In genomic region chr1:74293306-74293960, GRCm38 (mm10) we compare ENCODE assay signal across 16 mouse cellular contexts. TPM values are rescaled to one million over a fixed set of nuclear protein-coding genes. Genes with fewer than 3 reads are reported as not detected.
DNase-seq lines count a peak whose midpoint lies in the region; ATAC-seq and TF ChIP-seq lines count a peak whose summit lies in the region.
"Had no signal": no experiment of that assay in that cellular context is flagged by ENCODE, and none has a peak within 500 bp of the region (broad histone marks: within the 10 kb centered on the region; RNA-seq: fewer than 3 reads in every experiment).

No protein-coding gene starts in this region.

- no peaks in the 10 kb centered on the region for H3K9me3 ChIP-seq in forebrain, embryonic 14.5 days (replicated peaks; ENCODE audit: control insufficient read depth, low read length)
- H3K9me3 ChIP-seq in forebrain, embryonic 11.5 days (ENCODE audit: control insufficient read depth, low read length): no peaks in the 10 kb centered on the region
- H3K9me3 ChIP-seq in hindbrain, postnatal 0 days (ENCODE audit: low read length): no peaks in the 10 kb centered on the region
- H3K9me3 ChIP-seq in hindbrain, embryonic 12.5 days (replicated peaks): no peaks in the 10 kb centered on the region
- H3K9me3 ChIP-seq in liver, embryonic 13.5 days (replicated peaks): no peaks in the 10 kb centered on the region
- H3K9me3 ChIP-seq in liver, embryonic 11.5 days (ENCODE audit: control insufficient read depth, low read length): no peaks in the 10 kb centered on the region
- H3K9me3 ChIP-seq in liver, embryonic 15.5 days (replicated peaks): no peaks in the 10 kb centered on the region
- no peaks in the 10 kb centered on the region for H3K9me3 ChIP-seq in hindbrain, embryonic 13.5 days
- H3K9me3 ChIP-seq: forebrain, embryonic 12.5 days; neural tube, embryonic 15.5 days had no signal

- H3K36me3 ChIP-seq in forebrain, embryonic 14.5 days (ENCODE audit: control insufficient read depth, insufficient read depth, low read length): peaks cover 26% of the 10 kb centered on the region
- H3K36me3 ChIP-seq in forebrain, embryonic 11.5 days (ENCODE audit: control insufficient read depth, insufficient read depth, low read length): no peaks in the 10 kb centered on the region; the same call in 1 of the 2 replicates
- H3K36me3 ChIP-seq in hindbrain, postnatal 0 days (ENCODE audit: insufficient read depth, low read length): peaks cover 7% of the 10 kb centered on the region
- peaks cover 36% of the 10 kb centered on the region for H3K36me3 ChIP-seq in hindbrain, embryonic 12.5 days
- H3K36me3 ChIP-seq in liver, embryonic 13.5 days: peaks cover 54% of the 10 kb centered on the region
- H3K36me3 ChIP-seq in liver, embryonic 11.5 days (ENCODE audit: control insufficient read depth, insufficient read depth, low read length): peaks cover 11% of the 10 kb centered on the region
- peaks cover 54% of the 10 kb centered on the region for H3K36me3 ChIP-seq in liver, embryonic 15.5 days (replicated peaks)
- peaks cover 60% of the 10 kb centered on the region for H3K36me3 ChIP-seq in hindbrain, embryonic 13.5 days

- no peaks in the 10 kb centered on the region for H3K27me3 ChIP-seq in forebrain, embryonic 14.5 days (replicated peaks; ENCODE audit: control insufficient read depth, insufficient read depth, low read length)
- H3K27me3 ChIP-seq in forebrain, embryonic 11.5 days (ENCODE audit: control insufficient read depth, insufficient read depth, low read length): no peaks in the 10 kb centered on the region
- no peaks in the 10 kb centered on the region for H3K27me3 ChIP-seq in hindbrain, postnatal 0 days (ENCODE audit: insufficient read depth, low read length)
- H3K27me3 ChIP-seq in hindbrain, embryonic 12.5 days: no peaks in the 10 kb centered on the region
- H3K27me3 ChIP-seq in liver, embryonic 13.5 days: no peaks in the 10 kb centered on the region
- no peaks in the 10 kb centered on the region for H3K27me3 ChIP-seq in liver, embryonic 11.5 days (replicated peaks; ENCODE audit: control insufficient read depth, insufficient read depth, low read length)
- no peaks in the 10 kb centered on the region for H3K27me3 ChIP-seq in liver, embryonic 15.5 days
- no peaks in the 10 kb centered on the region for H3K27me3 ChIP-seq in hindbrain, embryonic 13.5 days
- H3K27me3 ChIP-seq: forebrain, embryonic 12.5 days; neural tube, embryonic 15.5 days had no signal

- WGBS in forebrain, embryonic 14.5 days: 87% methylated on average over 8 of the region's 8 CpGs
- WGBS in forebrain, embryonic 11.5 days: 89% methylated on average over 8 of the region's 8 CpGs
- WGBS in hindbrain, postnatal 0 days: 76% methylated on average over 8 of the region's 8 CpGs
- WGBS in hindbrain, embryonic 12.5 days: 85% methylated on average over 8 of the region's 8 CpGs
- 83% methylated on average over 8 of the region's 8 CpGs for WGBS in liver, embryonic 13.5 days (ENCODE audit: insufficient replicate concordance)
- 88% methylated on average over 8 of the region's 8 CpGs for WGBS in liver, embryonic 11.5 days
- WGBS in liver, embryonic 15.5 days (ENCODE audit: insufficient replicate concordance): 77% methylated on average over 8 of the region's 8 CpGs
- 86% methylated on average over 8 of the region's 8 CpGs for WGBS in hindbrain, embryonic 13.5 days

- DNase-seq in forebrain, embryonic 14.5 days (ENCODE audit: low spot score): peak; percentile 20
- DNase-seq in forebrain, embryonic 11.5 days (ENCODE audit: low spot score): no peak
- peak; percentile 42 for DNase-seq in hindbrain, postnatal 0 days (ENCODE audit: low spot score)
- DNase-seq in liver, embryonic 13.5 days: no peak
- no peak for DNase-seq in liver, embryonic 11.5 days (ENCODE audit: low spot score)
- DNase-seq: adrenal gland, postnatal 25 days; gastrocnemius, postnatal 25 days; thymus, postnatal 4 days had no signal

- H3K4me3 ChIP-seq in forebrain, embryonic 14.5 days (ENCODE audit: low read depth, low read length): no peak overlapping the region
- H3K4me3 ChIP-seq in forebrain, embryonic 11.5 days (ENCODE audit: low read depth, low read length): no peak overlapping the region
- no peak overlapping the region for H3K4me3 ChIP-seq in hindbrain, postnatal 0 days (ENCODE audit: low read length)
- H3K4me3 ChIP-seq in hindbrain, embryonic 12.5 days: no peak overlapping the region
- no peak overlapping the region for H3K4me3 ChIP-seq in liver, embryonic 13.5 days (replicated peaks)
- H3K4me3 ChIP-seq in liver, embryonic 11.5 days (ENCODE audit: low read depth, low read length): no peak overlapping the region
- no peak overlapping the region for H3K4me3 ChIP-seq in liver, embryonic 15.5 days (replicated peaks)
- no peak overlapping the region for H3K4me3 ChIP-seq in hindbrain, embryonic 13.5 days
- H3K4me3 ChIP-seq: forebrain, embryonic 12.5 days; neural tube, embryonic 15.5 days had no signal

- H3K4me2 ChIP-seq in forebrain, embryonic 14.5 days (ENCODE audit: low read length): no peak overlapping the region
- H3K4me2 ChIP-seq in forebrain, embryonic 11.5 days (ENCODE audit: low read depth, low read length, severe bottlenecking): no peak overlapping the region
- no peak overlapping the region for H3K4me2 ChIP-seq in hindbrain, postnatal 0 days (ENCODE audit: low read depth, low read length)
- no peak overlapping the region for H3K4me2 ChIP-seq in hindbrain, embryonic 12.5 days (replicated peaks)
- no peak overlapping the region for H3K4me2 ChIP-seq in liver, embryonic 13.5 days
- H3K4me2 ChIP-seq in liver, embryonic 11.5 days: no peak overlapping the region; the same call in 1 of the 2 replicates
- H3K4me2 ChIP-seq in liver, embryonic 15.5 days: no peak overlapping the region
- H3K4me2 ChIP-seq in hindbrain, embryonic 13.5 days: no peak overlapping the region
- H3K4me2 ChIP-seq: forebrain, embryonic 12.5 days; neural tube, embryonic 15.5 days had no signal

- H3K27ac ChIP-seq in forebrain, embryonic 14.5 days (ENCODE audit: low read depth, low read length): no peak overlapping the region
- H3K27ac ChIP-seq in forebrain, embryonic 11.5 days (ENCODE audit: low read depth, low read length): no peak overlapping the region
- no peak overlapping the region for H3K27ac ChIP-seq in hindbrain, postnatal 0 days
- H3K27ac ChIP-seq in hindbrain, embryonic 12.5 days: no peak overlapping the region
- peak overlapping the region; percentile 64 for H3K27ac ChIP-seq in liver, embryonic 13.5 days
- no peak overlapping the region; the same call in 1 of the 2 replicates for H3K27ac ChIP-seq in liver, embryonic 11.5 days (ENCODE audit: low read depth, low read length)
- H3K27ac ChIP-seq in liver, embryonic 15.5 days (replicated peaks): peak overlapping the region; percentile 48
- no peak overlapping the region for H3K27ac ChIP-seq in hindbrain, embryonic 13.5 days
- H3K27ac ChIP-seq: forebrain, embryonic 12.5 days; neural tube, embryonic 15.5 days had no signal

- TF ChIP-seq CTCF in hindbrain, postnatal 0 days (IDR thresholded peaks at IDR 0.05; ENCODE audit: low read depth): no peak

- no peak for ATAC-seq in forebrain, embryonic 14.5 days
- ATAC-seq in forebrain, embryonic 11.5 days (replicated peaks; ENCODE audit: low FRiP score): no peak
- no peak for ATAC-seq in hindbrain, postnatal 0 days
- no peak for ATAC-seq in hindbrain, embryonic 12.5 days (ENCODE audit: low FRiP score)
- ATAC-seq in liver, embryonic 13.5 days (ENCODE audit: low read depth): no peak
- no peak for ATAC-seq in liver, embryonic 11.5 days (replicated peaks; ENCODE audit: low FRiP score)
- ATAC-seq in liver, embryonic 15.5 days (ENCODE audit: insufficient read depth): no peak
- no peak for ATAC-seq in hindbrain, embryonic 13.5 days (ENCODE audit: low FRiP score)
- ATAC-seq: inflammation-experienced regulatory T-cells, adult 6 months; midbrain, embryonic 16.5 days had no signal

- H3K9ac ChIP-seq in forebrain, embryonic 14.5 days (ENCODE audit: low read length): no peak overlapping the region; the same call in 1 of the 2 replicates
- H3K9ac ChIP-seq in forebrain, embryonic 11.5 days (ENCODE audit: low read length): no peak overlapping the region
- H3K9ac ChIP-seq in hindbrain, postnatal 0 days (replicated peaks; ENCODE audit: low read length): no peak overlapping the region
- no peak overlapping the region for H3K9ac ChIP-seq in hindbrain, embryonic 12.5 days
- no peak overlapping the region for H3K9ac ChIP-seq in liver, embryonic 13.5 days
- no peak overlapping the region for H3K9ac ChIP-seq in liver, embryonic 11.5 days (ENCODE audit: low read depth, low read length)
- H3K9ac ChIP-seq in liver, embryonic 15.5 days: no peak overlapping the region
- H3K9ac ChIP-seq in hindbrain, embryonic 13.5 days: no peak overlapping the region
- H3K9ac ChIP-seq: forebrain, embryonic 12.5 days; neural tube, embryonic 15.5 days had no signal

- H3K4me1 ChIP-seq in forebrain, embryonic 14.5 days (ENCODE audit: control insufficient read depth, insufficient read depth, low read length): peaks cover 14% of the 10 kb centered on the region
- peaks cover 5% of the 10 kb centered on the region; the same call in 1 of the 2 replicates for H3K4me1 ChIP-seq in forebrain, embryonic 11.5 days (replicated peaks; ENCODE audit: control insufficient read depth, insufficient read depth, low read length)
- peaks cover 28% of the 10 kb centered on the region for H3K4me1 ChIP-seq in hindbrain, postnatal 0 days (ENCODE audit: insufficient read depth, low read length)
- peaks cover 22% of the 10 kb centered on the region for H3K4me1 ChIP-seq in hindbrain, embryonic 12.5 days
- peaks cover 77% of the 10 kb centered on the region for H3K4me1 ChIP-seq in liver, embryonic 13.5 days (replicated peaks)
- peaks cover 41% of the 10 kb centered on the region for H3K4me1 ChIP-seq in liver, embryonic 11.5 days (replicated peaks; ENCODE audit: control insufficient read depth, insufficient read depth, low read length)
- H3K4me1 ChIP-seq in liver, embryonic 15.5 days (replicated peaks): peaks cover 63% of the 10 kb centered on the region
- peaks cover 43% of the 10 kb centered on the region for H3K4me1 ChIP-seq in hindbrain, embryonic 13.5 days (replicated peaks)

RNA-seq across cellular contexts. Expression of gene Pnkd, which starts 8.7 kb away (rescaled TPM):
- polyA plus RNA-seq in forebrain, embryonic 14.5 days (2014; fragmentation: Nextera tagmentation; extraction: Ambion mirVana): 108 and 114 TPM in 2 replicates
- polyA plus RNA-seq in forebrain, embryonic 11.5 days (2014; fragmentation: Nextera tagmentation; extraction: Ambion mirVana): 95.3 and 98.4 TPM in 2 replicates
- total RNA-seq in hindbrain, postnatal 0 days (2014; rRNA removed): 102 and 113 TPM in 2 replicates
- 143 TPM in 2 replicates for polyA plus RNA-seq in hindbrain, postnatal 0 days (2015; fragmentation: Nextera tagmentation; extraction: Ambion mirVana)
- 94.0 and 97.8 TPM in 2 replicates for polyA plus RNA-seq in hindbrain, embryonic 12.5 days (2016; fragmentation: Nextera tagmentation; extraction: Ambion mirVana)
- 36.5 and 39.8 TPM in 2 replicates for polyA plus RNA-seq in liver, embryonic 13.5 days (2015; fragmentation: Nextera tagmentation; extraction: Ambion mirVana)
- polyA plus RNA-seq in liver, embryonic 11.5 days (2014; fragmentation: Nextera tagmentation; extraction: Ambion mirVana): 79.7 and 84.3 TPM in 2 replicates
- 32.0 and 34.7 TPM in 2 replicates for polyA plus RNA-seq in liver, embryonic 15.5 days (2015; fragmentation: Nextera tagmentation; extraction: Ambion mirVana)
- polyA plus RNA-seq in hindbrain, embryonic 13.5 days (2015; fragmentation: Nextera tagmentation; extraction: Ambion mirVana): 98.2 and 102 TPM in 2 replicates

RNA-seq across cellular contexts. Expression of gene Aamp, which starts 8.9 kb away (rescaled TPM):
- 226 and 231 TPM in 2 replicates for polyA plus RNA-seq in forebrain, embryonic 14.5 days (2014; fragmentation: Nextera tagmentation; extraction: Ambion mirVana)
- polyA plus RNA-seq in forebrain, embryonic 11.5 days (2014; fragmentation: Nextera tagmentation; extraction: Ambion mirVana): 185 and 205 TPM in 2 replicates
- total RNA-seq in hindbrain, postnatal 0 days (2014; rRNA removed): 131 and 161 TPM in 2 replicates
- polyA plus RNA-seq in hindbrain, postnatal 0 days (2015; fragmentation: Nextera tagmentation; extraction: Ambion mirVana): 212 and 219 TPM in 2 replicates
- 180 and 183 TPM in 2 replicates for polyA plus RNA-seq in hindbrain, embryonic 12.5 days (2016; fragmentation: Nextera tagmentation; extraction: Ambion mirVana)
- 104 and 107 TPM in 2 replicates for polyA plus RNA-seq in liver, embryonic 13.5 days (2015; fragmentation: Nextera tagmentation; extraction: Ambion mirVana)
- 190 and 193 TPM in 2 replicates for polyA plus RNA-seq in liver, embryonic 11.5 days (2014; fragmentation: Nextera tagmentation; extraction: Ambion mirVana)
- 93.1 and 113 TPM in 2 replicates for polyA plus RNA-seq in liver, embryonic 15.5 days (2015; fragmentation: Nextera tagmentation; extraction: Ambion mirVana)
- polyA plus RNA-seq in hindbrain, embryonic 13.5 days (2015; fragmentation: Nextera tagmentation; extraction: Ambion mirVana): 199 and 206 TPM in 2 replicates

RNA-seq across cellular contexts. Expression of gene Tmbim1, which starts 12.0 kb away (rescaled TPM):
- 3.7 and 4.9 TPM in 2 replicates for polyA plus RNA-seq in forebrain, embryonic 14.5 days (2014; fragmentation: Nextera tagmentation; extraction: Ambion mirVana)
- polyA plus RNA-seq in forebrain, embryonic 11.5 days (2014; fragmentation: Nextera tagmentation; extraction: Ambion mirVana): 6.9 and 8.2 TPM in 2 replicates
- total RNA-seq in hindbrain, postnatal 0 days (2014; rRNA removed): 16.4 and 17.5 TPM in 2 replicates
- polyA plus RNA-seq in hindbrain, postnatal 0 days (2015; fragmentation: Nextera tagmentation; extraction: Ambion mirVana): 14.8 and 16.5 TPM in 2 replicates
- polyA plus RNA-seq in hindbrain, embryonic 12.5 days (2016; fragmentation: Nextera tagmentation; extraction: Ambion mirVana): 11.7 and 13.4 TPM in 2 replicates
- polyA plus RNA-seq in liver, embryonic 13.5 days (2015; fragmentation: Nextera tagmentation; extraction: Ambion mirVana): 15.9 and 18.0 TPM in 2 replicates
- polyA plus RNA-seq in liver, embryonic 11.5 days (2014; fragmentation: Nextera tagmentation; extraction: Ambion mirVana): 21.7 and 22.9 TPM in 2 replicates
- polyA plus RNA-seq in liver, embryonic 15.5 days (2015; fragmentation: Nextera tagmentation; extraction: Ambion mirVana): 15.4 and 18.7 TPM in 2 replicates
- 7.8 and 8.6 TPM in 2 replicates for polyA plus RNA-seq in hindbrain, embryonic 13.5 days (2015; fragmentation: Nextera tagmentation; extraction: Ambion mirVana)

RNA-seq across cellular contexts. Expression of gene Gpbar1, which starts 15.1 kb away (rescaled TPM):
- polyA plus RNA-seq in forebrain, embryonic 14.5 days (2014; fragmentation: Nextera tagmentation; extraction: Ambion mirVana): 0.17 TPM in 1 of 2 replicates, not detected in the other
- not detected in 2 replicates for polyA plus RNA-seq in forebrain, embryonic 11.5 days (2014; fragmentation: Nextera tagmentation; extraction: Ambion mirVana)
- not detected in 2 replicates for total RNA-seq in hindbrain, postnatal 0 days (2014; rRNA removed)
- polyA plus RNA-seq in hindbrain, postnatal 0 days (2015; fragmentation: Nextera tagmentation; extraction: Ambion mirVana): 0.16 TPM in 1 of 2 replicates, not detected in the other
- 0.19 TPM in 1 of 2 replicates, not detected in the other for polyA plus RNA-seq in hindbrain, embryonic 12.5 days (2016; fragmentation: Nextera tagmentation; extraction: Ambion mirVana)
- 0.64 and 0.75 TPM in 2 replicates for polyA plus RNA-seq in liver, embryonic 13.5 days (2015; fragmentation: Nextera tagmentation; extraction: Ambion mirVana)
- polyA plus RNA-seq in liver, embryonic 11.5 days (2014; fragmentation: Nextera tagmentation; extraction: Ambion mirVana): 2.8 and 3.2 TPM in 2 replicates
- 0.29 and 0.68 TPM in 2 replicates for polyA plus RNA-seq in liver, embryonic 15.5 days (2015; fragmentation: Nextera tagmentation; extraction: Ambion mirVana)
- 0.42 TPM in 1 of 2 replicates, not detected in the other for polyA plus RNA-seq in hindbrain, embryonic 13.5 days (2015; fragmentation: Nextera tagmentation; extraction: Ambion mirVana)
- total RNA-seq: adrenal gland, postnatal 25 days; gastrocnemius, postnatal 25 days; liver, adult 2 months had no signal
- polyA plus RNA-seq: neural tube, embryonic 15.5 days had no signal

RNA-seq across cellular contexts. Expression of gene Arpc2, which starts 57.5 kb away (rescaled TPM):
- polyA plus RNA-seq in forebrain, embryonic 14.5 days (2014; fragmentation: Nextera tagmentation; extraction: Ambion mirVana): 341 and 351 TPM in 2 replicates
- polyA plus RNA-seq in forebrain, embryonic 11.5 days (2014; fragmentation: Nextera tagmentation; extraction: Ambion mirVana): 303 and 310 TPM in 2 replicates
- 108 and 131 TPM in 2 replicates for total RNA-seq in hindbrain, postnatal 0 days (2014; rRNA removed)
- 414 and 417 TPM in 2 replicates for polyA plus RNA-seq in hindbrain, postnatal 0 days (2015; fragmentation: Nextera tagmentation; extraction: Ambion mirVana)
- 370 and 394 TPM in 2 replicates for polyA plus RNA-seq in hindbrain, embryonic 12.5 days (2016; fragmentation: Nextera tagmentation; extraction: Ambion mirVana)
- 226 and 264 TPM in 2 replicates for polyA plus RNA-seq in liver, embryonic 13.5 days (2015; fragmentation: Nextera tagmentation; extraction: Ambion mirVana)
- polyA plus RNA-seq in liver, embryonic 11.5 days (2014; fragmentation: Nextera tagmentation; extraction: Ambion mirVana): 375 and 384 TPM in 2 replicates
- 176 and 191 TPM in 2 replicates for polyA plus RNA-seq in liver, embryonic 15.5 days (2015; fragmentation: Nextera tagmentation; extraction: Ambion mirVana)
- 390 and 405 TPM in 2 replicates for polyA plus RNA-seq in hindbrain, embryonic 13.5 days (2015; fragmentation: Nextera tagmentation; extraction: Ambion mirVana)

Comparison
In these comparisons a context has a peak if more than half of its experiments do, and no peak if none do; other contexts are left out.
1. DNase-seq: peak in forebrain, embryonic 14.5 days (single experiment) and hindbrain, postnatal 0 days (single experiment); none in forebrain, embryonic 11.5 days (single experiment), liver, embryonic 13.5 days (single experiment) and liver, embryonic 11.5 days (single experiment).
2. H3K27ac ChIP-seq: peak in liver, embryonic 13.5 days (single experiment) and liver, embryonic 15.5 days (single experiment); none in forebrain, embryonic 14.5 days (single experiment), forebrain, embryonic 11.5 days (single experiment), hindbrain, postnatal 0 days (single experiment), hindbrain, embryonic 12.5 days (single experiment), liver, embryonic 11.5 days (single experiment) and hindbrain, embryonic 13.5 days (single experiment).